Mouse (Mus musculus) midbrain, embryonic 14.5 days (tissue): ENCODE data around the gene D930048N14Rik. TPM values are rescaled to one million over a fixed set of nuclear protein-coding genes. Genes with fewer than 3 reads are reported as not detected.

Experiments
- ATAC-seq: fragments of 200-750 bp; cut with Nextera tagmentation; 2 replicates; pipeline ENCODE4 v1.8.0; 2017; ENCODE audit warnings: moderate number of reproducible peaks, moderate library complexity; ENCODE audit not compliant: low FRiP score, low TSS enrichment
- DNase-seq: peaks from one replicate; pipeline ENCODE4 v3.0.0-alpha.2; 2015
- H3K27ac ChIP-seq: fragments of 300-500 bp; sonication (generic); replicated peaks from 2 replicates; pipeline ENCODE4 v1.5.1; 2014; ENCODE audit warnings: mild to moderate bottlenecking, low read depth, low read length, moderate library complexity
- H3K27me3 ChIP-seq: fragments of 300-500 bp; sonication (generic); 2 replicates; pipeline ENCODE4 v1.6.1; 2014; ENCODE audit warnings: low read length, control low read depth, mixed read lengths; ENCODE audit not compliant: control insufficient read depth, insufficient read depth
- H3K36me3 ChIP-seq: fragments of 300-500 bp; sonication (generic); 2 replicates; pipeline ENCODE4 v1.6.1; 2014; ENCODE audit warnings: low read length, control low read depth; ENCODE audit not compliant: control insufficient read depth, insufficient read depth
- H3K4me1 ChIP-seq: fragments of 300-500 bp; sonication (generic); 2 replicates; pipeline ENCODE4 v1.6.1; 2014; ENCODE audit warnings: mild to moderate bottlenecking, antibody characterized with exemption, low read length, control low read depth; ENCODE audit not compliant: control insufficient read depth, insufficient read depth
- H3K4me2 ChIP-seq: fragments of 300-500 bp; sonication (generic); 2 replicates; pipeline ENCODE4 v1.6.1; 2014; ENCODE audit warnings: mild to moderate bottlenecking, low read length, moderate library complexity
- H3K4me3 ChIP-seq: fragments of 300-500 bp; sonication (generic); replicated peaks from 2 replicates; pipeline ENCODE4 v1.5.1; 2014; ENCODE audit warnings: low read depth, low read length
- H3K9ac ChIP-seq: fragments of 300-500 bp; sonication (generic); replicated peaks from 2 replicates; pipeline ENCODE4 v1.6.1; 2014; ENCODE audit warnings: mild to moderate bottlenecking, low read length, moderate library complexity
- H3K9me3 ChIP-seq: fragments of 300-500 bp; sonication (generic); 2 replicates; pipeline ENCODE4 v1.6.1; 2016; ENCODE audit warnings: low read length, control low read depth, mixed read lengths; ENCODE audit not compliant: control insufficient read depth
- WGBS: fragments of 180-500 bp; shearing (Covaris S2); extraction: QIAGEN DNeasy Blood & Tissue Kit; methylation state at CpG from one replicate; pipeline ENCODE4 v1.1.7; 2014; 5-methylcytosine and 5-hydroxymethylcytosine counted together
- polyA plus RNA-seq: library from polyadenylated mRNA; unstranded; fragments of >200 nt; fragmentation: Nextera tagmentation; extraction: Ambion mirVana; gene quantifications from 2 replicates; pipeline ENCODE4 v1.2.1, GENCODE M21; 2014

The D930048N14Rik gene
- polyA plus RNA-seq, 1 experiment from 2014 or later, result 1.00 TPM

GRCm38 (mm10) chr11:51635127-51635524, 15.6 kb upstream of the D930048N14Rik start:
- DNase-seq, result no peak
- peaks cover 12% of the 10 kb centered on the region for H3K4me1 ChIP-seq
- peak overlapping the region; percentile 74 for H3K4me3 ChIP-seq
- 20% methylated on average over 6 of the region's 6 CpGs for WGBS
- ATAC-seq, result no peak
- H3K4me2 ChIP-seq, result peak overlapping the region; percentile 86
- H3K27ac ChIP-seq, result peak overlapping the region; percentile 80
- no peaks in the 10 kb centered on the region for H3K9me3 ChIP-seq
- peak overlapping the region; percentile 69 for H3K9ac ChIP-seq
- H3K27me3 ChIP-seq, result peaks cover 3% of the 10 kb centered on the region; the same call in 1 of the 2 replicates
- no peaks in the 10 kb centered on the region for H3K36me3 ChIP-seq

- H3K27ac ChIP-seq, result peak within 1 kb of the TSS; percentile 80
- peak; percentile 96 for DNase-seq
- H3K4me1 ChIP-seq, result peaks cover 12% of the 10 kb centered on the region
- no peaks in the 10 kb centered on the region for H3K36me3 ChIP-seq
- peak within 1 kb of the TSS; percentile 74 for H3K4me3 ChIP-seq
- peak within 1 kb of the TSS; percentile 69 for H3K9ac ChIP-seq
- H3K4me2 ChIP-seq, result peak within 1 kb of the TSS; percentile 86
- peaks cover 3% of the 10 kb centered on the region; the same call in 1 of the 2 replicates for H3K27me3 ChIP-seq
- WGBS, result under 1% methylated on average over 61 of the region's 61 CpGs
- no peaks in the 10 kb centered on the region for H3K9me3 ChIP-seq
- peak; percentile 91 for ATAC-seq
These were observed 15.0 kb upstream of the D930048N14Rik start, which contains the start of gene Rmnd5b for GRCm38 (mm10) chr11:51635525-51636322. TSS of gene Rmnd5b (minus strand) at chr11:51635896.

- Histone ChIP-seq H3K36me3 (no peaks in the 10 kb centered on the region), H3K27me3 (peaks cover 3% of the 10 kb centered on the region; the same call in 1 of the 2 replicates), H3K4me1 (peaks cover 12% of the 10 kb centered on the region), H3K4me2 (peak overlapping the region; percentile 86), H3K9me3 (no peaks in the 10 kb centered on the region), H3K27ac (peak overlapping the region; percentile 80), H3K4me3 (peak overlapping the region; percentile 74), H3K9ac (peak overlapping the region; percentile 69)
- 3% methylated on average over 6 of the region's 6 CpGs for WGBS
- DNase-seq, result peak; percentile 82
- no peak; the same call in 1 of the 2 replicates for ATAC-seq
These were observed 14.4 kb upstream of the D930048N14Rik start for GRCm38 (mm10) chr11:51636323-51636684.

GRCm38 (mm10) chr11:51637971-51638414, 12.8 kb upstream of the D930048N14Rik start:
- 4% methylated on average over 17 of the region's 17 CpGs for WGBS
- Histone ChIP-seq H3K4me2 (peak overlapping the region; percentile 17; the same call in 1 of the 2 replicates), H3K4me1 (peaks cover 12% of the 10 kb centered on the region), H3K36me3 (no peaks in the 10 kb centered on the region), H3K4me3 (no peak overlapping the region), H3K9ac (no peak overlapping the region; the same call in 1 of the 2 replicates), H3K9me3 (no peaks in the 10 kb centered on the region), H3K27ac (no peak overlapping the region), H3K27me3 (peaks cover 3% of the 10 kb centered on the region; the same call in 1 of the 2 replicates)
- DNase-seq, result no peak
- ATAC-seq, result no peak

- no peaks in the 10 kb centered on the region for H3K9me3 ChIP-seq
- H3K4me3 ChIP-seq, result no peak overlapping the region
- DNase-seq, result no peak
- H3K36me3 ChIP-seq, result no peaks in the 10 kb centered on the region
- WGBS, result 73% methylated on average over 5 of the region's 5 CpGs
- peaks cover 3% of the 10 kb centered on the region; the same call in 1 of the 2 replicates for H3K27me3 ChIP-seq
- no peak for ATAC-seq
- H3K4me1 ChIP-seq, result peaks cover 12% of the 10 kb centered on the region
- H3K9ac ChIP-seq, result no peak overlapping the region
- H3K27ac ChIP-seq, result no peak overlapping the region
- H3K4me2 ChIP-seq, result no peak overlapping the region
These were observed 12.3 kb upstream of the D930048N14Rik start for GRCm38 (mm10) chr11:51638497-51638896.

- Histone ChIP-seq H3K4me1 (peaks cover 5% of the 10 kb centered on the region; the same call in 1 of the 2 replicates), H3K27me3 (peaks cover 3% of the 10 kb centered on the region; the same call in 1 of the 2 replicates), H3K36me3 (no peaks in the 10 kb centered on the region), H3K4me2 (no peak overlapping the region), H3K9ac (no peak overlapping the region), H3K9me3 (no peaks in the 10 kb centered on the region), H3K27ac (no peak overlapping the region), H3K4me3 (no peak overlapping the region)
- 87% methylated on average over 7 of the region's 7 CpGs for WGBS
- DNase-seq (no peak), ATAC-seq (no peak)
These were observed 10.0 kb upstream of the D930048N14Rik start for GRCm38 (mm10) chr11:51640748-51641147.

- Histone ChIP-seq H3K27ac (no peak overlapping the region), H3K4me2 (no peak overlapping the region), H3K36me3 (no peaks in the 10 kb centered on the region), H3K9ac (no peak overlapping the region), H3K4me3 (no peak overlapping the region), H3K9me3 (no peaks in the 10 kb centered on the region), H3K4me1 (no peaks in the 10 kb centered on the region), H3K27me3 (peaks cover 3% of the 10 kb centered on the region; the same call in 1 of the 2 replicates)
- ATAC-seq (no peak), DNase-seq (no peak)
- 78% methylated on average over 9 of the region's 9 CpGs for WGBS
These were observed 7.6 kb upstream of the D930048N14Rik start for GRCm38 (mm10) chr11:51643202-51643601.

GRCm38 (mm10) chr11:51643761-51644160, 7.0 kb upstream of the D930048N14Rik start:
- Histone ChIP-seq H3K27me3 (no peaks in the 10 kb centered on the region), H3K36me3 (no peaks in the 10 kb centered on the region), H3K4me1 (peaks cover 3% of the 10 kb centered on the region; the same call in 1 of the 2 replicates), H3K4me3 (no peak overlapping the region), H3K4me2 (no peak overlapping the region), H3K9ac (no peak overlapping the region), H3K27ac (no peak overlapping the region), H3K9me3 (no peaks in the 10 kb centered on the region)
- DNase-seq (no peak), ATAC-seq (no peak)
- WGBS, result 59% methylated on average over 15 of the region's 15 CpGs
